Mouse (Mus musculus) brain, adult 2 months (tissue): Measurements from ENCODE around the gene Smtnl2.
A peak's percentile ranks its signal among the peaks of the same experiment; 100 is the strongest.

ENCODE experiments used
- DNase-seq: peaks from one replicate; pipeline ENCODE4 v3.0.0; 2011; ENCODE audit warnings: low read depth, low spot score

Smtnl2 gene

GRCm38 (mm10) chr11:72402017-72402416, 9.5 kb downstream of the Smtnl2 start:
- no peak for DNase-seq

- no peak for DNase-seq
Measured at GRCm38 (mm10) chr11:72401068-72401467, 10.4 kb downstream of the Smtnl2 start.

GRCm38 (mm10) chr11:72397811-72398525, 13.5 kb downstream of the Smtnl2 start:
- no peak for DNase-seq

GRCm38 (mm10) chr11:72397072-72397471, 14.4 kb downstream of the Smtnl2 start:
- peak; percentile 27 for DNase-seq

GRCm38 (mm10) chr11:72396621-72397020, 14.9 kb downstream of the Smtnl2 start:
- DNase-seq: no peak

GRCm38 (mm10) chr11:72395652-72396051, 15.9 kb downstream of the Smtnl2 start:
- DNase-seq: no peak

- no peak for DNase-seq
Measured at GRCm38 (mm10) chr11:72394694-72395093, 16.8 kb downstream of the Smtnl2 start.

- peak; percentile 55 for DNase-seq
Measured at GRCm38 (mm10) chr11:72393669-72394068, 17.8 kb downstream of the Smtnl2 start.

GRCm38 (mm10) chr11:72393243-72393642, 18.3 kb downstream of the Smtnl2 start:
- no peak for DNase-seq

- DNase-seq: no peak
Measured at GRCm38 (mm10) chr11:72391181-72391580, 20.3 kb downstream of the Smtnl2 start.

GRCm38 (mm10) chr11:72389407-72390142, 21.9 kb downstream of the Smtnl2 start:
- no peak for DNase-seq

GRCm38 (mm10) chr11:72388113-72388529, 23.4 kb downstream of the Smtnl2 start:
- DNase-seq: no peak

- DNase-seq: no peak
Measured at GRCm38 (mm10) chr11:72379351-72379750, 32.2 kb downstream of the Smtnl2 start.

- DNase-seq: no peak
Measured at GRCm38 (mm10) chr11:72378222-72378621, 33.3 kb downstream of the Smtnl2 start.

- DNase-seq: no peak
Measured at GRCm38 (mm10) chr11:72376562-72376961, 35.0 kb downstream of the Smtnl2 start.

GRCm38 (mm10) chr11:72369904-72370672, 41.4 kb downstream of the Smtnl2 start:
- DNase-seq: peak; percentile 19

- DNase-seq: peak; percentile 66
Measured at GRCm38 (mm10) chr11:72367934-72368674, 43.4 kb downstream of the Smtnl2 start.

GRCm38 (mm10) chr11:72366126-72366525, 45.4 kb downstream of the Smtnl2 start:
- DNase-seq: no peak

- no peak for DNase-seq
Measured at GRCm38 (mm10) chr11:72364526-72364925, 47.0 kb downstream of the Smtnl2 start.

GRCm38 (mm10) chr11:72363523-72364240, 47.8 kb downstream of the Smtnl2 start:
- no peak for DNase-seq

GRCm38 (mm10) chr11:72362347-72362741, 49.2 kb downstream of the Smtnl2 start, which contains the start of gene Tekt1:
Gene Tekt1 (minus strand): TSS chr11:72362442.
- no peak for DNase-seq
